Mouse (Mus musculus) bone marrow macrophage, adult 2 months (primary cell): Measurements from ENCODE around the gene Homer2.

Experiments
- CTCF ChIP-seq: IDR thresholded peaks from 2 replicates; pipeline ENCODE4 v1.5.1; 2012; ENCODE audit warnings: low read depth, mild to moderate bottlenecking, low read length, moderate library complexity
- POLR2A ChIP-seq: IDR thresholded peaks from 2 replicates; pipeline ENCODE4 v1.6.1; 2012; ENCODE audit warnings: mild to moderate bottlenecking, low read depth, low read length, borderline replicate concordance

DNA sequence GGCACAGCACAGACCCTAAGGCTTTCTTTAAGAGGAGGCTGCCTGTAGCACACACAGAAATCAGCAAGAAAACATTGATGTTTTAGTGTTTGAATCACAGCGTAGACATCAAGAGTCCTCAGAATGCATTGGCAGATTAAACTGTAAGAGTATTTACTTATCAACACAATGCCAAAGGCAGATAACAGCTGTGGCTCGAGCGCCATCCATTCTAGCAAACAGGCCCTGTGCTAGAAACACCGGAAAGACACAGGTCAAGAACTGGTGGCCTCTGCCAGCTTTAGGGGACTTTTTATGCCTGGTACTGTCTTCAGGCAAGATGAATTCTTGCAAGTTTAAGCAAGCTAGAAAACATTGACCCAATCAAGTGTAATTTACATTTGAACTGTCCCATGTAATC lies 141.0 kb downstream of the Homer2 start:
- no peak for TF ChIP-seq POLR2A
- TF ChIP-seq CTCF = no peak
